Mouse (Mus musculus): ENCODE data around the gene Tmtc4. TPM values are rescaled to one million over a fixed set of nuclear protein-coding genes. Genes with fewer than 3 reads are reported as not detected.

Gene Tmtc4
- polyA plus RNA-seq, 1 experiment from 2014 or later = 22.3 TPM

DNA sequence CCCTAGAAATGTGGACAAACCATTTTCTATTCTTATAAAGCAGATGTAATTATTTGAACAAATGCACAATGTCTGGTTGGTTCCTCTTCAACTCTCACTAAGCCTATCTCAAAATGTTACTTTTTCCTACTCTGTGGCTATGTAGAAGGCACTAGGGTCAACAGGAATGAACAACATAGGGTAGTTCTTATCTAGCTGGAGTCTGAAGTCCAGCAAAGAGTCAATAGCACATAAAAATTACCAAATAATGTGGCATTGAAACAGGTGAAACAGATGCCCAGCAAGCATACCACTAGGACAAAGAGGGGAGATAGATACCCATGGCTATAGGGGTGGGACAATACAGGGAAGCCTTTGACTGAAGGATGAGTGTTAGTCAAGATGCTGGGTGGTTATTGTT lies 72.6 kb downstream of the Tmtc4 start:
- peaks cover 8% of the 10 kb centered on the region for H3K4me1 ChIP-seq (ENCODE audit: control insufficient read depth, insufficient read depth, low read length)
- H3K9me3 ChIP-seq (replicated peaks; ENCODE audit: control insufficient read depth, low read length) = 0 out of 2 replicates have a peak, but pooled peaks cover 4% of the 10 kb centered on the region
- ATAC-seq (ENCODE audit: insufficient read depth, low FRiP score) = no peak
- no peaks in the 10 kb centered on the region for H3K36me3 ChIP-seq (ENCODE audit: control insufficient read depth, insufficient read depth, low read length)
- H3K4me2 ChIP-seq (ENCODE audit: low read depth, low read length) = peak overlapping the region; percentile 92
- H3K4me3 ChIP-seq (replicated peaks; ENCODE audit: low read length) = no peak overlapping the region
- no peaks in the 10 kb centered on the region for H3K27me3 ChIP-seq (ENCODE audit: control insufficient read depth, insufficient read depth, low read length)
- H3K9ac ChIP-seq (ENCODE audit: low read length) = no peak overlapping the region
- H3K27ac ChIP-seq (ENCODE audit: low read length) = no peak overlapping the region

GRCm38 (mm10) chr14:122909368-122910091 lies 74.3 kb downstream of the Tmtc4 start:
- peak; percentile 70 for ATAC-seq (ENCODE audit: insufficient read depth, low FRiP score)
- Histone ChIP-seq H3K27me3 (ENCODE audit: control insufficient read depth, insufficient read depth, low read length) (no peaks in the 10 kb centered on the region), H3K27ac (ENCODE audit: low read length) (peak overlapping the region; percentile 53), H3K4me3 (replicated peaks; ENCODE audit: low read length) (no peak overlapping the region), H3K9me3 (replicated peaks; ENCODE audit: control insufficient read depth, low read length) (0 out of 2 replicates have a peak, but pooled peaks cover 4% of the 10 kb centered on the region), H3K9ac (ENCODE audit: low read length) (no peak overlapping the region), H3K36me3 (ENCODE audit: control insufficient read depth, insufficient read depth, low read length) (no peaks in the 10 kb centered on the region), H3K4me1 (ENCODE audit: control insufficient read depth, insufficient read depth, low read length) (peaks cover 8% of the 10 kb centered on the region), H3K4me2 (ENCODE audit: low read depth, low read length) (peak overlapping the region; percentile 6; the same call in 1 of the 2 replicates)
- 48% methylated on average over 5 of the region's 5 CpGs for WGBS

- Histone ChIP-seq H3K36me3 (ENCODE audit: control insufficient read depth, insufficient read depth, low read length) (no peaks in the 10 kb centered on the region), H3K27ac (ENCODE audit: low read length) (peak overlapping the region; percentile 49; the same call in 1 of the 2 replicates), H3K9me3 (replicated peaks; ENCODE audit: control insufficient read depth, low read length) (0 out of 2 replicates have a peak, but pooled peaks cover 4% of the 10 kb centered on the region), H3K4me1 (ENCODE audit: control insufficient read depth, insufficient read depth, low read length) (peaks cover 10% of the 10 kb centered on the region; the same call in 1 of the 2 replicates), H3K4me3 (replicated peaks; ENCODE audit: low read length) (no peak overlapping the region), H3K9ac (ENCODE audit: low read length) (no peak overlapping the region), H3K27me3 (ENCODE audit: control insufficient read depth, insufficient read depth, low read length) (no peaks in the 10 kb centered on the region), H3K4me2 (ENCODE audit: low read depth, low read length) (no peak overlapping the region)
- 86% methylated on average over 4 of the region's 4 CpGs for WGBS
- no peak for ATAC-seq (ENCODE audit: insufficient read depth, low FRiP score)
These were observed 75.8 kb downstream of the Tmtc4 start for GRCm38 (mm10) chr14:122908075-122908474.

GRCm38 (mm10) chr14:122905007-122905406 lies 78.8 kb downstream of the Tmtc4 start:
- no peak for ATAC-seq (ENCODE audit: insufficient read depth, low FRiP score)
- Histone ChIP-seq H3K9ac (ENCODE audit: low read length) (no peak overlapping the region), H3K9me3 (replicated peaks; ENCODE audit: control insufficient read depth, low read length) (0 out of 2 replicates have a peak, but pooled peaks cover 4% of the 10 kb centered on the region), H3K27ac (ENCODE audit: low read length) (no peak overlapping the region), H3K4me1 (ENCODE audit: control insufficient read depth, insufficient read depth, low read length) (peaks cover 15% of the 10 kb centered on the region), H3K4me3 (replicated peaks; ENCODE audit: low read length) (no peak overlapping the region), H3K4me2 (ENCODE audit: low read depth, low read length) (no peak overlapping the region), H3K36me3 (ENCODE audit: control insufficient read depth, insufficient read depth, low read length) (no peaks in the 10 kb centered on the region), H3K27me3 (ENCODE audit: control insufficient read depth, insufficient read depth, low read length) (no peaks in the 10 kb centered on the region)
- WGBS = 80% methylated on average over 1 of the region's 1 CpGs

- ATAC-seq (ENCODE audit: insufficient read depth, low FRiP score) = no peak
- Histone ChIP-seq H3K27me3 (ENCODE audit: control insufficient read depth, insufficient read depth, low read length) (no peaks in the 10 kb centered on the region), H3K9me3 (replicated peaks; ENCODE audit: control insufficient read depth, low read length) (0 out of 2 replicates have a peak, but pooled peaks cover 4% of the 10 kb centered on the region), H3K4me3 (replicated peaks; ENCODE audit: low read length) (no peak overlapping the region), H3K4me2 (ENCODE audit: low read depth, low read length) (no peak overlapping the region), H3K27ac (ENCODE audit: low read length) (no peak overlapping the region), H3K9ac (ENCODE audit: low read length) (no peak overlapping the region), H3K36me3 (ENCODE audit: control insufficient read depth, insufficient read depth, low read length) (no peaks in the 10 kb centered on the region), H3K4me1 (ENCODE audit: control insufficient read depth, insufficient read depth, low read length) (peaks cover 15% of the 10 kb centered on the region)
- 44% methylated on average over 2 of the region's 2 CpGs for WGBS
These were observed 79.9 kb downstream of the Tmtc4 start for GRCm38 (mm10) chr14:122903923-122904351.

- H3K27me3 ChIP-seq (ENCODE audit: control insufficient read depth, insufficient read depth, low read length) = no peaks in the 10 kb centered on the region
- H3K9ac ChIP-seq (ENCODE audit: low read length) = no peak overlapping the region
- peak; percentile 81 for ATAC-seq (ENCODE audit: insufficient read depth, low FRiP score)
- 60% methylated on average over 4 of the region's 4 CpGs for WGBS
- no peak overlapping the region for H3K4me2 ChIP-seq (ENCODE audit: low read depth, low read length)
- no peaks in the 10 kb centered on the region for H3K36me3 ChIP-seq (ENCODE audit: control insufficient read depth, insufficient read depth, low read length)
- H3K27ac ChIP-seq (ENCODE audit: low read length) = peak overlapping the region; percentile 35; the same call in 1 of the 2 replicates
- peaks cover 15% of the 10 kb centered on the region for H3K4me1 ChIP-seq (ENCODE audit: control insufficient read depth, insufficient read depth, low read length)
- H3K4me3 ChIP-seq (replicated peaks; ENCODE audit: low read length) = no peak overlapping the region
- 0 out of 2 replicates have a peak, but pooled peaks cover 4% of the 10 kb centered on the region for H3K9me3 ChIP-seq (replicated peaks; ENCODE audit: control insufficient read depth, low read length)
These were observed 81.0 kb downstream of the Tmtc4 start for GRCm38 (mm10) chr14:122902884-122903283.

DNA sequence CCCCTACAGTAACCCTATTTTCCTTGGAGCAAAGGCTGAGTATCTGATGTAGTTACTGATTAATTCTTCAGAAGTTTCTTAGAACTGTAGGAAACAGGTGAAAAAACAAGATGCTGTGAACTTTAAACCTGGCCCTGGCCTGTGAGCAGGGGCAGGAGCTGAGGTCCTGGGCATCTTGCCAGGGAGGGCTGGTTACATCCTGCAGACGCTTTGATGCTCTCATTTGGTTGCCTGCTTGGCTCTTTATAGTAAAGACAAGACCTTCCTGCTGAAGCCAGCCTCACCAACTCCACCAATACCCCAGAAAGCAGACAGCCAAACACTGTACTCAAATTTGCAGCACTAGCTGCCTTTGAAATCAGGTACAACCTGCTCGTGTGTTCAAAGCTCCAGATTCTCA lies 81.7 kb downstream of the Tmtc4 start:
- Histone ChIP-seq H3K27me3 (ENCODE audit: control insufficient read depth, insufficient read depth, low read length) (no peaks in the 10 kb centered on the region), H3K36me3 (ENCODE audit: control insufficient read depth, insufficient read depth, low read length) (no peaks in the 10 kb centered on the region), H3K9me3 (replicated peaks; ENCODE audit: control insufficient read depth, low read length) (0 out of 2 replicates have a peak, but pooled peaks cover 2% of the 10 kb centered on the region), H3K9ac (ENCODE audit: low read length) (no peak overlapping the region), H3K27ac (ENCODE audit: low read length) (no peak overlapping the region), H3K4me1 (ENCODE audit: control insufficient read depth, insufficient read depth, low read length) (peaks cover 15% of the 10 kb centered on the region), H3K4me3 (replicated peaks; ENCODE audit: low read length) (no peak overlapping the region), H3K4me2 (ENCODE audit: low read depth, low read length) (no peak overlapping the region)
- 55% methylated on average over 2 of the region's 2 CpGs for WGBS
- peak; percentile 61; the same call in 1 of the 2 replicates for ATAC-seq (ENCODE audit: insufficient read depth, low FRiP score)

- H3K4me1 ChIP-seq (ENCODE audit: control insufficient read depth, insufficient read depth, low read length) = peaks cover 15% of the 10 kb centered on the region
- H3K9me3 ChIP-seq (replicated peaks; ENCODE audit: control insufficient read depth, low read length) = no peaks in the 10 kb centered on the region
- H3K27me3 ChIP-seq (ENCODE audit: control insufficient read depth, insufficient read depth, low read length) = no peaks in the 10 kb centered on the region
- no peak overlapping the region for H3K4me2 ChIP-seq (ENCODE audit: low read depth, low read length)
- ATAC-seq (ENCODE audit: insufficient read depth, low FRiP score) = no peak
- no peak overlapping the region for H3K27ac ChIP-seq (ENCODE audit: low read length)
- 72% methylated on average over 2 of the region's 2 CpGs for WGBS
- H3K36me3 ChIP-seq (ENCODE audit: control insufficient read depth, insufficient read depth, low read length) = no peaks in the 10 kb centered on the region
- no peak overlapping the region for H3K9ac ChIP-seq (ENCODE audit: low read length)
- no peak overlapping the region for H3K4me3 ChIP-seq (replicated peaks; ENCODE audit: low read length)
These were observed 82.1 kb downstream of the Tmtc4 start for GRCm38 (mm10) chr14:122901715-122902114.

- H3K27ac ChIP-seq (ENCODE audit: low read length) = no peak overlapping the region
- 60% methylated on average over 3 of the region's 3 CpGs for WGBS
These were observed 82.7 kb downstream of the Tmtc4 start for GRCm38 (mm10) chr14:122901177-122901576.

More at GRCm38 (mm10) chr14:122901177-122901576, 82.7 kb downstream of the Tmtc4 start:
- H3K4me3 ChIP-seq (replicated peaks; ENCODE audit: low read length) = no peak overlapping the region
- ATAC-seq (ENCODE audit: insufficient read depth, low FRiP score) = no peak
- H3K4me2 ChIP-seq (ENCODE audit: low read depth, low read length) = no peak overlapping the region
- H3K9me3 ChIP-seq (replicated peaks; ENCODE audit: control insufficient read depth, low read length) = no peaks in the 10 kb centered on the region
- no peak overlapping the region for H3K9ac ChIP-seq (ENCODE audit: low read length)
- H3K27me3 ChIP-seq (ENCODE audit: control insufficient read depth, insufficient read depth, low read length) = no peaks in the 10 kb centered on the region
- no peaks in the 10 kb centered on the region for H3K36me3 ChIP-seq (ENCODE audit: control insufficient read depth, insufficient read depth, low read length)
- H3K4me1 ChIP-seq (ENCODE audit: control insufficient read depth, insufficient read depth, low read length) = peaks cover 15% of the 10 kb centered on the region

Measured in stomach, embryonic 16.5 days (tissue).